Mouse (Mus musculus) fat pad, adult 2 months (tissue): ENCODE measurements around the gene Sec14l2.
"Not testable (repeated sequence)": the region's sequence is repeated elsewhere in the genome, so short reads cannot be mapped to it uniquely, and the experiment has no call there.

ENCODE experiments used
- DNase-seq: peaks from one replicate; pipeline ENCODE4 v3.0.0-alpha.2; 2011; ENCODE audit warnings: low read depth, low spot score; ENCODE audit errors: extremely low read depth

Gene Sec14l2

DNA sequence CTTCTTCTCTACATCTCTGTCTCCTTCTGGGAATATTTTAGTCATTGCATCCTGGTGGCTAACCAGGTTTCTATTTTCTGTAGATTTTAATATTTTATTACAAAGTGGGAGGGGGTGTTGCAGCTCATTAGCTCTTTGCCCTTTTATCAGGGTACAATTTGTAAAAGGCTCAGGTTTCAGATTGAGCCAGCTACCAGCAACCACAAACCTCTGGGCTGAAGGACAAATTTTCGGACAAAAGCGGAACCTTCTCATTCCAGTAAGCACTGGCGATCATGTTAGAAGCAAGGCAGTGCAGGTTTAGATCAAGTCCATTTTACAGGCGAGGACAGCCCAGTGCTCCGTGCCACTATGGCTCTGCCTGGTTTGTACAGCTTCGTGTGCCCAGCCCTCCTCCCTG lies 11.2 kb upstream of the Sec14l2 start:
- DNase-seq, result no peak

DNA sequence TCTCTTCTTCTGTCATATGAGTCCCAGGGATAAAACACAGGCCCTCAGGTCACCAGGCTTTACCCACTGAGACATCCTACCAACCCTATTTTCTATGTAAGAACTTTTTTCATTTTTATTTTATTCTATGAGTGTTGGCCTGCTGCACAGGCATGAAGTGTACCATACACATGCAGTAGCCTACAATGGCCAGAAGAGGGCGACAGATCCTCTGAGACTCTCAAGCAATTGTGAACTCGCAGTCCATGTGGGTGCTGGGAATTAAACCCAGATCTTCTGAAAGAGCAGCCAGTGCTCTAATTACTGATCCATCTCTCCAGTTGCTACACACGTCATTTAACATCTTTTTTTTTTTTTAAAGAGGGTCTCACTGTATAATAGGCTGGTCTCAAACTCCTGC lies 10.2 kb upstream of the Sec14l2 start:
- no peak for DNase-seq

DNA sequence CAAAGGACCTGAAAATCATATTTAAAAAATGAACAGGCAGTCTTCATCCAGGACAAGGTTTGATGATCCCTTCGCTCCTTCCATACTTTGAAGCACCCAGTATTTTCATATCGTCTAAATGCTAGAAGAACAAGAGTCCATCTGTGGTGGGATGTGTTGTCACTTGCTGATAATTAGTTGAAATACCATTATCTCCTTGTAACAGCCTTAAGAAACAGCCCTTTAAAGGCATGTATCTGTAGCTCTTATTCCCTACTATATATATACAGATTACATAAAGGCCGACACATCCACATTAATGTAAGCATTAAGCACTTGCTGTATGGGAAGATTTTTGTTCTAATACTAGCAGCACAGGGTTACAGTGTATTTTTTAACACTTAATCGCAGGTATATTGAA lies 5.2 kb upstream of the Sec14l2 start:
- not testable (repeated sequence) for DNase-seq

DNA sequence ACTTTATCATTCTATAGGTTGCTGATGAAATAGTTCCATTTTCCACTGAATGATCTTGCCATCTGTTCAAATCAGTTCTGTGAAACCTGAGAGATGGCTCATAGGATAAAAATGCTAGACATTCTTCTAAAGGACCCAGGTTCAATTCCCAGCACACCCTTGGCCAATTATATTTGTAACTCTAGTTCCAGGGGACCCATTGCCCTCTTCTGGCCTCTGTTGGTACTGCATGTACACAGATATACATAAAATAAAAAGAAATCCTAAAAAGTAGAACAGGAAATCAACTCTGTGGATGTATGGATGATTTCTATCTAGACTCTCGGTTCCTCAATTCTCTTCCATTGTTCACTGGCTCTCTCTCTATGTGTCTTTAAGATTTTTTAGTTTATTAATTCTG lies 3.8 kb upstream of the Sec14l2 start:
- no peak for DNase-seq

DNA sequence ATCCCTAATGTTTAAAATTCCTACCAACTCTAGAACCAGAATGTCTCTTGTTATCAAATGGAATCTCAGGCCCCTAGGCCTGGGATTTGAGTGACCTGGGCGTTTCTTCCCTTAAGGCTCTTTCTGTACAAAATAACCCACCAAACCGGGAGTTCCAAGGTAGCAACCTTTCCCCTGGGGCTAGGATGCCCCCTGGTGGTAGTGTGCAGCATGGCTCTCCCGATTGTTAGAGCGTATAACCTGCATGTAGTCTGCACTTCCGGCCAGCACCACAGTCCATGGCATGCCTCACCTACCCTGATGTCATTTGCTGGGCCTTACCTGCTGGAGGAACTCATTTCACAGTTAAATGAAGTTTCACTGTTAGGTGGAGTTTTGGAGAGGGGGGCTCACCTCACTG lies 707 bp upstream of the Sec14l2 start:
- no peak for DNase-seq

DNA sequence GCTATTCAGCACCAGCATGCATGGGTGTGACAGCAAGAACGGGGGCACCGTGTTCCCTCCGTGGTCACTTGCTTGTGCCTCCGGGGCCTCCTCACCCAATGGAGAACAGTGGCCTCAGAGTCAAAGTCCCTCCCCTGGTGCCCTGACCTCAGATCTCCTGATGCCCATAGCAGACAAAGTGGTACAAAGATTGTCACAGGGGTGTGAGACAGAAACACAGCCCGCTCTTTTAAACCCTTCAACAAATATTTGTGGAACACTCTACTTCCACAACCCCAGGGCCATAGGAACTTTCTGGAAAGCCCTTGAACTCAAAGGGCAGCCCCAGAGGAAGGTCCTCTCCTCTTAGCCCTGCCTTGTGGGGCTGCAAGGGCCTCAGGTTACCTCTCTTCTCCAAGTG lies 989 bp downstream of the Sec14l2 start:
- no peak for DNase-seq

DNA sequence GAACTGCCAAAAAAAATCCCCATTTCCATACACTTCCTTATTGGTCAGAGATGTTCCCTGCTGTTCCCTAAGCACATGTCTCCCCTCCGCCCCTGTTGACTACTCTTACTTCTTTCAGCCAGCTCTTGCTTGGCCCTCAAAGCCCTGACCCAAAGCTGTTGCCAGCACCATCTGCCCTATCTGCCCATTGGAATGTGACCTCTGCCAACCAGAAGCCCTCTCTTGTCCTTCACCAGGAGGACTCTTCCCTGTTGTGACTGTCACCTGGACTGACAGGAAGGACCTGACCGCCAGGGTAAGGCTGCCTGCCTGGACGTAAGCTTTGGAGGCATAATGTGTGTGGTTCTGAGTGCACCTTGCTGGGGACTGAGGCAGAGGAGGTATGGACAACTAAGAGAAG lies 1.5 kb downstream of the Sec14l2 start:
- no peak for DNase-seq

DNA sequence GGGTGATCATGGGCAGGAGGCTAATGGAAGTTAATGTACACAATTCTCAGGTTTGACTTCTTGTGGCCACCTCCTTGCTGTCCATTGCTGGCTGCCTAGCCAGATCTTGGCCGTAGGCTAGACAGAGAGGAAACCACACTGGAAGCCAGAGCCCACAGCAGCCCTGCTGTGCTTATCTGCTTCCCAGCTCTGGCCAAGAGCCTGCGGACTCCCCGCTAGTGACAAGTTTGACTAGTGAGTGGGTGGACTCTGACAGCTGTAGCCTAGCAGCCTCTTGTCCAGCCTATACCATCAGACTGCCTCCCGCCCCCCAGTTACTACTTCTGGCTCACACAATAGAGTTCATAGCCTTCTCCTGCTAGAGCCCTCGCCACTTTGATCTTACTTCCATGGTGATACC lies 3.6 kb downstream of the Sec14l2 start:
- no peak for DNase-seq

DNA sequence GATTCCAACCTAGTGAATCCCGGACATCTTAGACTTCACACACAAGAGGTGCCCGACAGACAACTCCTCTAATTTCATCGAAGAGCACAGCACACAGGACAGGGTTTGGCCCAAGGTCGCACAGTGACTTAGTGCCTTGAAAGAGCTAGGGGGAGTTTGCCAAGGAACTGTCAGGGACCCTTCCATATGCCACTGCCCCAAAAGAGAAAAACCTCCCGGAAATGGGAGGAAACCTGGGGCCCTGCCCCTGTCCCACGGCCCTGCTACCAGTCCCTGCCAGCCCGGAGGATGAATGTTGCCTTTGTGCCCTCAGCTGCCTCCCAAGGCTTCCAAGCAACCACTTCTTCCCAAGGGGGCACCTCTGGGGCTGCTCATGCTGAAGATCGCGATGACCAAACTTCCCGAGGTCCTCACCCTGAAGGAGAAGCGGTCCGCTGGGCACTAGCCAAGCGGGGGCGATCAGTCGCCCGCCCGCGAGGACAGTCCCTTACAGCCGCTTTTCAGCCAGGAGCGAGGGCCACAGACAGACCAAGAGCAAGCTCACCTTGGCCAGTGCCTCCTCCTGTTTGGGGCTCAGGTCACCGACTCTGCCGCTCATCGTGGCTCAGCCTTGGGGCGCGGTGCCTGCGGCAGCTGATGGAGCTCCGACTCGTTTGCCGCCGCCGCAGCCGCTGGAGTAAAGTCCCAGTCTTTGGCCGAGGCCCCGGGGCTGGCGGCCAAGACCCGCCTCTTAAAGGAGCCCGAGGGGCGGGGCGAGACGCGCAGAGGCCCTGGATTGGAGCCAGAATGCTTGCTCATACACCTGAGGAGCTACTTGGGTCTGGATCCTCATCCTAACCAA lies 4.9 kb downstream of the Sec14l2 start:
- no peak for DNase-seq

DNA sequence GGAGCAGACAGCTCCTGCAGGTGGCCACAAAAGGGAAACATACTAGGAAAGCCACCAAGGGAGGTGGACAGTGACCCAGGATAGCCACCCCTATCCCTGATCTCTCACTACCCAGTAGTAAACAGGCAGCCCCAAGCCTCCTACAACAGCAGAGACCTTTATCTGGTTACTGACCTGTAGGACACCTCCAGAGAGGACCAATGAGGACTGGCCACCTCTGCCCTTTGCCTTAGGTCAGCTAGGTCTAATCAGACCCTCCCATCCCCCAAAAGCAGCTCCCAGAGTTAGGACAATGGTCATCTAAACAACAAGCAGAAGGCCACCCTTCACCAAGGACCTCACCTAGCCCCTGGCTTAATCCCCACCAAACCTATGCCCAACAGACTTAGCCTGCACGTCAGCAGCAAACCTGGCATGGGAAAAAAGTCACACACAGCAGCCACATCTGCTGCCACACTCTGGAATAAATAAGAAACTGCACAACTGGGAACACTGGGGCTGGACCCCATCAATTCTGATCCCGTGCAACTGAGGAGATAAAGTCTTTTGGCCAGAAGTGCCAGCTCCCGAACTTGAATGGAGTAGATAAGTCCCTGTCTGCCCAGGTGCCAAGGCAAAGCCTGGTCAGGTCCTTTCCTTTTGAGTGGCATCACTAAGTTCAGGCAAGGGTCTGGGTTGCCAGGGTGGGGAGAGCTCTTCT lies 5.7 kb downstream of the Sec14l2 start:
- no peak for DNase-seq

DNA sequence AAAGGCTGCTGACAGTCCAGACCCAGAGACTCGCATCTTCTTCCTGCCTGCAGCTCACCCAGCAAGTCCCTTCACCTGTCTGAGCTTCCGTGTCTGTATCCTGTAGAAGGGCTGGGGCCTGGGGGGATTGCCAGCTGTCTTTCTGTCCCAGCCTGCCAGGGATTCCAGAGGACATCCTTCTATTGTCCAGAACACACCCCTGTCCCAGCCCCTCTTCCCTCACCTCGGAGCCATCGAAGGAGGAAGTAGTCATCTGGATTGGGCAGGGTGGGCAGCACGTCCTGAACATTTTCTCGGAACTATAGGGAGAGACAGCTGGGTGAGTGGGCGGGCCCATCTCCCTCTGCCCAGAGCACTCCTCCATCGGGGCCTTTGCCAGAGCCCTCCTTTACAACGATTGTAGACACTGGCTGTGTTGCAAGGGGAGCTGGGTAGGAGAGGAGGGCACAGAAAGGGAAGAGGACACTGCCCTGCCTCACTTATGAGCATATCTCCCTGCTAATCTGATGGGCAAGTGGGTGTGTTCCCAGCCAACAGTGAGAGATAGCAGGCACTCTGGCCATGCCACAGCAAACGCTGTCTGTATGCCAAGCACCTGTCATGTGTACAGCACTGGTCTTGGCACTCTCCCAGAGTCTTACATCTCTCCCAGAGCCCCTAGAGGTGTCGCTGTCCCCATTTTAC lies 6.6 kb downstream of the Sec14l2 start:
- DNase-seq, result no peak

DNA sequence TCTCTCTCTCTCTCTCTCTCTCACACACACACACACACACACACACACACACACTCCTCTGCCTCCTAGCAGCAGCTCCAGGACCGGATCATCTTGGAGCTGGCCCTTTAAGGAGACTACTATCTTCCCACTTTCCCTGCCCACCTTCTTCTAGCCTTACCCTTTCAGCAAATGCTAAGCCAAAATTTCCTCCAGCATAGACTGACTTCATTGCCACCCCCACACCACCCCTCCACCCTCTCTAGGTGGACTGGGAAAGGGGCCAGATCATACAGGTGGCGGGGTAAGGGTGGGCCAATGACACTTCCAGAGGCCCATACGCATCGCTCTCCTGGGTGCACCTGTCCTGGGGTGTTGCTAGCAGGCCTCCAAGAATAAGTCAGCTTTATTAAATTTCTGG lies 7.8 kb downstream of the Sec14l2 start:
- DNase-seq, result no peak

DNA sequence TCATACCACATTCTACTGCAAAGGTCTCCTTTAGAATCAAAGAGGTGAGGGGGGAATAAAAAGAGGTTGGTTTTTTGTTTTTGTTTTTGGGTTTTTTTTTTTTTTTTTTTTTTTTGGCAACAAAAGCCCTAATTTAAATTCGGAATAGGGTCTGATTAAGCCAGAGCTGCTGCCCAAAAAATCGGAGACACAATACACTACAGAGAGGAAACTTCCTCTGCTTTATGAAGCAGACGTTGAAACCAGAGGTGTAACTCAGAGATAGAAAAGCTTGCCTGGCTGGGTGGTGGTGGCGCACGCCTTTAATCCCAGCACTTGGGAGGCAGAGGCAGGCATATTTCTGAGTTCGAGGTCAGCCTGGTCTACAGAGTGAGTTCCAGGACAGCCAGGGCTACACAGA lies 8.7 kb downstream of the Sec14l2 start:
- DNase-seq, result not testable (repeated sequence)

DNA sequence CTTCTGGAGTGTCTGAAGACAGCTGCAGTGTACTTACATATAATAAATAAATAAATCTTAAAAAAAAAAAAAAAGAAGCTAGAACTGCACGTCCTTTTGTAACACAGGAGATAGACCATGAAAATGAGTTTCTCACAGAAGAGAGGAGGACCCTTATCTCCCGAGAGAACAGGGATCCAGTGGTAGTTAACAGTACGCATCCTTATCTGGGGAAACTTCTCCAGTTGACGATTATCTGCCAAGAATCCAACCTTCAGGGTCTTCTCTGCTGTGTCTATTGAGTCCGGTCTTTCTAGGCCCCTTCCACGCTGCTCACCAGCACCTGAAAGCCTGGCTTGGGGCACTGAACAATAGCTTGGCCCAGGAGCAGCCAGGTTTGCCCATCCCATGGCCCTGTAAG lies 9.2 kb downstream of the Sec14l2 start:
- no peak for DNase-seq

DNA sequence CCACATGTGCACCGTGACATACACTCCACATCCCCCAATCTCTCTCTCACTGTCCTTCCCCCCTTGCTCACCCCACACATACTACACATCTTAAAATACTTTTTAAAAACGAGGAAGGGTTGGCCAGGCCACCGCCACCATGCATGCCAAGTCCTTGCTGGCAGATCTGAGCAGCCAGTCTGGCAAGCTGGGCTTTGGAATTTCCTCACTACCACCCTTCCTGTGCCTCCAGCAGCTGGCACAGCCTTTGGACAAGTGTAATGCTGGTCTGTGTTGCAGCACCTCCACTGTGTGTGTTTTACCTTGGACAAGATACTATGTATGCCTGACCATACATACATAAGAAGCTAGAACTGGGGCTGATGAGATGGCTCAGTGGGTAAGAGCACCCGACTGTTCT lies 9.7 kb downstream of the Sec14l2 start:
- DNase-seq, result peak; percentile 40

DNA sequence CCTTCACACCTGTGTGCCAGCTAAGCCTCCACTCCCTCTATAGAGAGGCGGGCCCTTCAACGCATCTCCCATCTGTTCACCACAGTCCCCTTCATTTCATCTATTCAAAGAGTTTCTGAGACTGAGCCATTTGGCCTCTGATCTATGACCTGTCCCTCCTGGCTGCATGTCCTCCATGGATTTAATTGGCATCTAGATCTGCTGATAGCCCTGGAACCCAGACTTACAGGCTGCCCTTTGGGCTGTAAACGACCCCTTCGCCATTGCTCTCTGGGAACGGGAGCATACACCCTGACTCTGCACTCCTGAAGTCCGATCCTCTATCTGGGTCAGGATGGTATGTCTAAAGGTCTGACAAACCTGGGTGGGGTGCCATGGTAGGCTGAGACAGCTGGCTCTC lies 10.4 kb downstream of the Sec14l2 start:
- DNase-seq, result no peak

DNA sequence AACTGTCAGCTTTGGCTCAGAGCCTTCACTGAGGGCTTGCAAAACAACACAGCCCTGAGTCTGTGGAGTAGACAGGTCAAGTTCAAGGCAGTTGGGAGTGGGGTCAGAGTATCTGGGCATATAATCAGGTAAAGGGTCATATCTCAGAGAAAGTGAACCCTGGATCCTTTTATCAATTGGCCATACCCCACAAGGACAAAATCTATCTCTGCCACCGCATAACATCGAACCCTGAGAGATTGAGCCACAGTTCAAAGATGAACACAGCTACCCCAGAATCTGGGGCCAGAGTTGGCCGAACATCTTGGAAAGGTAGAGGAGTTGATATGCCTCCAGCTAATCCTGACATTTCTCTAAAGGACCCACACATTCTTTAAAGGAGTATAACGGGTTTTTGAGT lies 11.2 kb downstream of the Sec14l2 start:
- DNase-seq, result no peak

DNA sequence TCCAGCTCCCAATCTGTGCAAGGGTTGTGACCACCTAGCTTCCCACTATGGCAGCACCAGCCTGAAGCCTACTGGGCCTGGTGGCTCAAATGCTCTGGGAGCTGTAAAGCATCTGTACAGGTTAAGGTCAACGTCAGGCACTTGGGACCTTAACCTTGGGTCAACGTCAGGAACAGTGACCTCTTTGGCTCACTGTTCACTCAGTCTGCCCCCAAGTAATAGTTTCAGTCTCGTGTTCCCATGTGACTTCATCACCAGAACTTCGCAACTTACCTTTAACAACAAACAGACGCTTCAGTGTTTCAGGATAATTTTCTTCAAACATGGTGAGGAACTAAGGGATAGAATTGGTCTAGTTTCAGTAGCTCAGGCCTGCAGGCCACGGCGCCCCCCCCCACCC lies 14.5 kb downstream of the Sec14l2 start:
- DNase-seq, result no peak

DNA sequence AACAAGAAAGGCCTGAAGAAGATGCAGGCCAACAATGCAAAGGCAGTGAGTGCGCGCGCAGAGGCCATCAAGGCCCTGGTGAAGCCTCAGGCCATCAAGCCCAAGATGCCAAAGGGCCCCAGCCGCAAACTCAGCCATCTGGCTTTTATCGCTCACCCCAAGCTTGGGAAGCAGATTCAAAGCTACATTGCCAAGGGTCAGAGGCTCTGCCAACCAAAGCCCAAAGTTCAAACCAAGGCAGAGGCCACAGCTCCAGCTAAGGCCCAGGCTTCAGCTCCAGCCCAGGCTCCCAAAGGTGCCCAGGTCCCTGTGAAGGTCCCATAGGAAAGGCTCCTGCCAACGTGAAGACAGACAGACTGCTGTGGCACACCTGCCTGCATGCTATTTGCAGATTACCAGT lies 15.3 kb downstream of the Sec14l2 start:
- DNase-seq, result not testable (repeated sequence)

DNA sequence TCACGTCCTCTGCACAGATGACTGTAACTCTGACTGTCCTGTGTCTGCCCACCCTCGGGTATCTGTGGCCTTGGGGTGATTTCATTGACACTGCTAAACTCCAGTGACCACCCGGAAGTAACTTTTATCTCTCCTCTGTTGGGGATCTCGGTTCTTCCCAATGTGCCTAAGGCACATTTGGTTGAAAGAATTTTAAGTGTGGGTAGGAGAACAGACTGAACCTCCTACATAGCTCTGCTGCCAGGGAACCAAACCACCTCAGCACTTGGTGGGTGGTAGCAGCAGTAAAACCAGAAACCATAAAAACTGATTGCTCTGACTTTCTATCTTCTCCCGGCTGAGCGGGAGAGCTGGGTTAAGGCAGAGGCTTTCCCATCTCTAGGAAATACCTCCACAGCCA lies 17.8 kb downstream of the Sec14l2 start:
- no peak for DNase-seq

DNA sequence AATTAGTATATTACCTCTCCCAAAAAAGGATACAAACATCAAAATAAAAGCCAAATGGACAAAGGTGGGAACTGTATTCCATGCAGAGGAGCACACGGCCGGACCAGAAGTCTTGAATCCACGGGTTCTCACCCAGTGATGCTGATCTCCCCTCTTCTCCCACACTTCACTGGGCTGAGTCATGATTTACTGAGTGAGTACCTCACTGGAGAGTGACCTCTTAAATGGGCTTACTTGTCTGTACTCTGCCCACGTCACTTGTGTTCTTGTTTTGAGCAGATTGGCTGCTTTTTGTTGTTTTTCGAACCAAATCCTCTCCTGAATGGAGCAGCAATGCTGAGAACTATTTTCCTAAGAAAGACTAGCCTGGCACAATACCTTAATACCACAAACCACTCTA lies 18.2 kb downstream of the Sec14l2 start:
- no peak for DNase-seq

DNA sequence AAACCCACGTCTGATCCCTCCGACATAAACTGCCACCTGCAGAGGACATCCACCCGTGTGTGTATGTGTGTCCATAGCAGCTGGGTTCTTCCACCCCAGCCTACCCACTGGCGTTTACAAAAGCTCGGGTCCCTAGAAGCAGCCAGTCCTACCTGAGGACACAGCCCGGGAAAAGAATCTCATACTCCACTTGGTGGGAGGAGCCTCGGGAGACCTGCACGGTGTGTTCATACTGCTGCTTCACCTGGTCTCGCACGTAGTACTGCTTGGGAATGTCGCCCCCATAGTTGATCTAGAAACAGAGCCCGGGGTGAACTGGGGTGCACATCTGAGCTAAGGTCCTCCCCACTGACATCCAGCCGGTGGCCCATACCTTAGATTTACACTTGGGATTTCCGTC lies 19.7 kb downstream of the Sec14l2 start:
- DNase-seq, result no peak
